Mouse (Mus musculus): ENCODE measurements around the gene Cmtm7. TPM values are rescaled to one million over a fixed set of nuclear protein-coding genes. Genes with fewer than 3 reads are reported as not detected.

Gene Cmtm7
- total RNA-seq, 2 experiments from 2014 or later = 5.4 to 6.5 TPM

- DNase-seq (ENCODE audit: low spot score in 2 of 2) = no peak
Observed at GRCm38 (mm10) chr9:114796473-114797050, 14.9 kb upstream of the Cmtm7 start.

GRCm38 (mm10) chr9:114794491-114794890, 12.8 kb upstream of the Cmtm7 start:
- DNase-seq (ENCODE audit: low spot score in 2 of 2) = no peak

GRCm38 (mm10) chr9:114793764-114794295, 12.2 kb upstream of the Cmtm7 start:
- DNase-seq (ENCODE audit: low spot score in 2 of 2) = no peak

- DNase-seq (ENCODE audit: low spot score in 2 of 2) = no peak
Observed at GRCm38 (mm10) chr9:114789989-114790388, 8.3 kb upstream of the Cmtm7 start.

- DNase-seq (ENCODE audit: low spot score in 2 of 2) = no peak
Observed at GRCm38 (mm10) chr9:114789557-114789956, 7.9 kb upstream of the Cmtm7 start.

- DNase-seq (ENCODE audit: low spot score in 2 of 2) = no peak
Observed at GRCm38 (mm10) chr9:114788697-114789096, 7.0 kb upstream of the Cmtm7 start.

GRCm38 (mm10) chr9:114787716-114788115, 6.1 kb upstream of the Cmtm7 start:
- DNase-seq (ENCODE audit: low spot score in 2 of 2) = no peak

GRCm38 (mm10) chr9:114787134-114787533, 5.5 kb upstream of the Cmtm7 start:
- no peak for DNase-seq (ENCODE audit: low spot score in 2 of 2)

GRCm38 (mm10) chr9:114785432-114786125, 3.9 kb upstream of the Cmtm7 start:
- DNase-seq (ENCODE audit: low spot score in 2 of 2) = no peak

GRCm38 (mm10) chr9:114780746-114781525, 720 bp downstream of the Cmtm7 start:
- peak; percentile 30 to 53 for DNase-seq (ENCODE audit: low spot score in 2 of 2)

GRCm38 (mm10) chr9:114779984-114780745, 1.5 kb downstream of the Cmtm7 start:
- no peak for DNase-seq (ENCODE audit: low spot score in 2 of 2)

GRCm38 (mm10) chr9:114778877-114779276, 2.8 kb downstream of the Cmtm7 start:
- DNase-seq (ENCODE audit: low spot score in 2 of 2) = no peak

- DNase-seq (ENCODE audit: low spot score in 2 of 2) = no peak
Observed at GRCm38 (mm10) chr9:114778047-114778390, 3.6 kb downstream of the Cmtm7 start.

- no peak for DNase-seq (ENCODE audit: low spot score in 2 of 2)
Observed at GRCm38 (mm10) chr9:114777178-114778046, 4.2 kb downstream of the Cmtm7 start.

GRCm38 (mm10) chr9:114776361-114776760, 5.3 kb downstream of the Cmtm7 start:
- DNase-seq (ENCODE audit: low spot score in 2 of 2) = no peak

- DNase-seq (ENCODE audit: low spot score in 2 of 2) = peak; percentile 59 to 69
Observed at GRCm38 (mm10) chr9:114775272-114775671, 6.4 kb downstream of the Cmtm7 start.

GRCm38 (mm10) chr9:114774629-114775028, 7.0 kb downstream of the Cmtm7 start:
- no peak for DNase-seq (ENCODE audit: low spot score in 2 of 2)

GRCm38 (mm10) chr9:114771565-114771964, 10.1 kb downstream of the Cmtm7 start:
- DNase-seq (ENCODE audit: low spot score in 2 of 2) = no peak

- no peak for DNase-seq (ENCODE audit: low spot score in 2 of 2)
Observed at GRCm38 (mm10) chr9:114770224-114770623, 11.4 kb downstream of the Cmtm7 start.

GRCm38 (mm10) chr9:114768066-114768465, 13.6 kb downstream of the Cmtm7 start:
- DNase-seq (ENCODE audit: low spot score in 2 of 2) = no peak

All from layer of hippocampus, postnatal 10 days (tissue).